Mouse (Mus musculus) ES-Bruce4 (cell line): Measurements from ENCODE around the gene Aff3.

Experiments used
- CTCF ChIP-seq: IDR thresholded peaks from one replicate; pipeline ENCODE4 v1.8.1; 2011; ENCODE audit warnings: low read depth, low read length
- POLR2A ChIP-seq: IDR thresholded peaks from one replicate; pipeline ENCODE4 v1.8.1; 2011; ENCODE audit warnings: low read length; ENCODE audit not compliant: insufficient read depth

- TF ChIP-seq CTCF: no peak
- TF ChIP-seq POLR2A: no peak
Measured at GRCm38 (mm10) chr1:38217912-38218795, 446.6 kb downstream of the Aff3 start.
